In the genomic region with DNA sequence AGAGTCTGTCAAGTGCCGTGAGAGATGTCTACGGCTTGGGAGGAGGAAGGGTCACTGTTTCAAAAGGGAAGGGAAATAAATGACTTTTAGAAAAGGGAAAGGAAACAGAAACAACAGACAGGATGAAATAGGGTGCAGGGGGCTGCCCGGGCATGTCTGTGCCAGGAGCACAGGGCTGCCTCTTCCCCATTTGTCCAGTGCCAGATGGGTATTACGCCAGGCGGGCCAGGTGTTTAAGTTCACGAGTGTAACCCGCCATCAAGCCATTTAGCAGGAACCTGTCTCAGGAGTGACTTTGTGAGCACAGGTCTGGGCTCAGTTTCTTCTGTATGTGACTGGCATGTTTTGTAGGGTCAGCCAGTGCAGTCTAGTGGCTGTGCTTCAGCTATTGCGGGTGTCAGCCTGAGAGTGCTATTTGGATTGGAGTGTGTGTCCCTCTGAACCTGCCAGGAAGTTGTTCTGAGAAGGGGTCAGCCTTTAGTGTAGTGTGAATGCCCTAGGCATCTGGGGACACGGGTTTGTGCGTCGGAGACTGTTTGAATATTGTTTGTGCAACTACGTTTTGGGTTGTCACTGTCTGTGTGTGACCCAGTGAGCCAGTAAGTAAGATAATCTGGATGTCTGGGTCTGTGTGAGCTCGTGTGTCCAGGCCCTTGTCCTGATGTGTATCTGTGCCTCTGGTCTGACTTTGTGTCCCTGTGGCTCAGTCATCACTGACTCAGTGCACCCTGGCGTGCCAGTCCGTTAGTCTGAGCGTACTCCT, we compare ENCODE assay signal across 8 mouse cellular contexts. TPM values are rescaled to one million over a fixed set of nuclear protein-coding genes. Genes with fewer than 3 reads are reported as not detected.
DNase-seq lines count a peak whose midpoint lies in the region; ATAC-seq and TF ChIP-seq lines count a peak whose summit lies in the region.

No protein-coding gene starts in this region.

- H3K4me2 ChIP-seq in lung, embryonic 15.5 days = peak overlapping the region; percentile 99
- H3K4me2 ChIP-seq in hindbrain, embryonic 11.5 days (replicated peaks; ENCODE audit: low read depth, low read length) = peak overlapping the region; percentile 98
- H3K4me2 ChIP-seq in liver, postnatal 0 days (ENCODE audit: low read depth, low read length) = peak overlapping the region; percentile 100
- peak overlapping the region; percentile 100 for H3K4me2 ChIP-seq in stomach, postnatal 0 days (replicated peaks; ENCODE audit: low read depth)

- TF ChIP-seq CTCF in liver, postnatal 0 days (IDR thresholded peaks at IDR 0.05; ENCODE audit: low read depth) = no peak
- TF ChIP-seq CTCF in stomach, postnatal 0 days (IDR thresholded peaks at IDR 0.05; ENCODE audit: low read depth) = no peak

- H3K4me3 ChIP-seq in lung, embryonic 15.5 days = peak overlapping the region; percentile 64
- peak overlapping the region; percentile 73 for H3K4me3 ChIP-seq in hindbrain, embryonic 11.5 days (ENCODE audit: low read depth, low read length)
- H3K4me3 ChIP-seq in liver, postnatal 0 days (ENCODE audit: low read depth, low read length) = peak overlapping the region; percentile 81
- H3K4me3 ChIP-seq in stomach, postnatal 0 days (ENCODE audit: low read depth, low read length) = peak overlapping the region; percentile 72

- peaks cover 51% of the 10 kb centered on the region for H3K4me1 ChIP-seq in lung, embryonic 15.5 days
- H3K4me1 ChIP-seq in hindbrain, embryonic 11.5 days (replicated peaks; ENCODE audit: control insufficient read depth, insufficient read depth, low read length) = peaks cover 11% of the 10 kb centered on the region
- peaks cover 39% of the 10 kb centered on the region for H3K4me1 ChIP-seq in liver, postnatal 0 days (ENCODE audit: insufficient read depth)
- H3K4me1 ChIP-seq in stomach, postnatal 0 days (replicated peaks; ENCODE audit: control insufficient read depth, insufficient read depth) = peaks cover 12% of the 10 kb centered on the region

- WGBS in lung, embryonic 15.5 days = 23% methylated on average over 16 of the region's 16 CpGs
- WGBS in hindbrain, embryonic 11.5 days = 42% methylated on average over 16 of the region's 16 CpGs
- 27% methylated on average over 16 of the region's 16 CpGs for WGBS in liver, postnatal 0 days (ENCODE audit: insufficient replicate concordance)
- WGBS in stomach, postnatal 0 days = 28% methylated on average over 16 of the region's 16 CpGs

- no peak for DNase-seq in lung, postnatal 36 days
- peak; percentile 10 for DNase-seq in hindbrain, embryonic 11.5 days (ENCODE audit: low spot score)
- DNase-seq in liver, postnatal 0 days = peak; percentile 51
- DNase-seq in stomach, postnatal 0 days (ENCODE audit: low spot score) = no peak
- DNase-seq in right cerebral cortex, postnatal 14 days = no peak
- DNase-seq in gastrocnemius, adult 18-20 months (ENCODE audit: low spot score) = no peak

- H3K36me3 ChIP-seq in lung, embryonic 15.5 days = no peaks in the 10 kb centered on the region
- H3K36me3 ChIP-seq in hindbrain, embryonic 11.5 days (ENCODE audit: control insufficient read depth, insufficient read depth, low read length) = no peaks in the 10 kb centered on the region
- no peaks in the 10 kb centered on the region for H3K36me3 ChIP-seq in liver, postnatal 0 days (replicated peaks; ENCODE audit: insufficient read depth, low read length)
- no peaks in the 10 kb centered on the region for H3K36me3 ChIP-seq in stomach, postnatal 0 days (ENCODE audit: control insufficient read depth, insufficient read depth, low read length)

- no peak for TF ChIP-seq EP300 in liver, postnatal 0 days (IDR thresholded peaks at IDR 0.05; ENCODE audit: low read depth)
- no peak for TF ChIP-seq EP300 in stomach, postnatal 0 days (optimal IDR thresholded peaks at IDR 0.05)

- H3K27me3 ChIP-seq in lung, embryonic 15.5 days = peaks cover 12% of the 10 kb centered on the region
- no peaks in the 10 kb centered on the region for H3K27me3 ChIP-seq in hindbrain, embryonic 11.5 days (ENCODE audit: control insufficient read depth, insufficient read depth, low read length)
- peaks cover 2% of the 10 kb centered on the region; the same call in 1 of the 2 replicates for H3K27me3 ChIP-seq in liver, postnatal 0 days (ENCODE audit: insufficient read depth, low read length)
- H3K27me3 ChIP-seq in stomach, postnatal 0 days (ENCODE audit: control insufficient read depth, insufficient read depth, low read length) = no peaks in the 10 kb centered on the region

- no peaks in the 10 kb centered on the region for H3K9me3 ChIP-seq in lung, embryonic 15.5 days
- H3K9me3 ChIP-seq in hindbrain, embryonic 11.5 days (ENCODE audit: control insufficient read depth, low read length) = no peaks in the 10 kb centered on the region
- no peaks in the 10 kb centered on the region for H3K9me3 ChIP-seq in liver, postnatal 0 days (ENCODE audit: low read length)
- no peaks in the 10 kb centered on the region for H3K9me3 ChIP-seq in stomach, postnatal 0 days (ENCODE audit: control insufficient read depth, low read length)

- no peak for ATAC-seq in lung, embryonic 15.5 days (ENCODE audit: borderline replicate concordance, extremely low read depth, low FRiP score, low TSS enrichment)
- ATAC-seq in common myeloid progenitor, adult 5-6 weeks (replicated peaks; ENCODE audit: low read depth, poor library complexity, severe bottlenecking) = peak; percentile 9; the same call in 1 of the 2 replicates
- no peak for ATAC-seq in hindbrain, embryonic 11.5 days (ENCODE audit: low FRiP score)
- ATAC-seq in liver, postnatal 0 days = peak; percentile 1
- no peak for ATAC-seq in stomach, postnatal 0 days (ENCODE audit: low FRiP score, low TSS enrichment)

- peak overlapping the region; percentile 48 for H3K27ac ChIP-seq in lung, embryonic 15.5 days
- 0 out of 2 replicates have a peak overlapping the region, but pooled peaks have one; percentile 27 for H3K27ac ChIP-seq in hindbrain, embryonic 11.5 days (ENCODE audit: low read depth, low read length)
- H3K27ac ChIP-seq in liver, postnatal 0 days (ENCODE audit: low read depth) = peak overlapping the region; percentile 99
- H3K27ac ChIP-seq in stomach, postnatal 0 days (replicated peaks) = peak overlapping the region; percentile 88; the same call in 1 of the 2 replicates

- H3K9ac ChIP-seq in lung, embryonic 15.5 days = peak overlapping the region; percentile 51
- no peak overlapping the region; the same call in 1 of the 2 replicates for H3K9ac ChIP-seq in hindbrain, embryonic 11.5 days (ENCODE audit: low read depth, low read length)
- peak overlapping the region; percentile 95 for H3K9ac ChIP-seq in liver, postnatal 0 days (replicated peaks)
- peak overlapping the region; percentile 70; the same call in 1 of the 2 replicates for H3K9ac ChIP-seq in stomach, postnatal 0 days (ENCODE audit: low read length)

RNA-seq across cellular contexts. Expression of a gene that starts 0.5 kb away (rescaled TPM):
- 10.3 and 12.0 TPM in 2 replicates for polyA plus RNA-seq in lung, embryonic 15.5 days (2015; fragmentation: Nextera tagmentation; extraction: Ambion mirVana)
- 1.4 and 2.5 TPM in 2 replicates for total RNA-seq in common myeloid progenitor, adult 5-6 weeks (2017)
- 6.4 and 8.1 TPM in 2 replicates for polyA plus RNA-seq in hindbrain, embryonic 11.5 days (2014; fragmentation: Nextera tagmentation; extraction: Ambion mirVana)
- polyA plus RNA-seq in liver, postnatal 0 days (2015; fragmentation: Nextera tagmentation; extraction: Ambion mirVana) = 3.7 and 4.1 TPM in 2 replicates
- 3.7 and 5.0 TPM in 2 replicates for polyA plus RNA-seq in stomach, postnatal 0 days (2015; fragmentation: Nextera tagmentation; extraction: Ambion mirVana)
- total RNA-seq in gastrocnemius, adult 18-20 months (2021) = 1 to 10 TPM; 1.2 to 2.3 TPM

RNA-seq across cellular contexts. Expression of a gene that starts 22.1 kb away (rescaled TPM):
- polyA plus RNA-seq in lung, embryonic 15.5 days (2015; fragmentation: Nextera tagmentation; extraction: Ambion mirVana) = 22.4 and 23.0 TPM in 2 replicates
- total RNA-seq in common myeloid progenitor, adult 5-6 weeks (2017) = 53.6 and 123 TPM in 2 replicates
- polyA plus RNA-seq in hindbrain, embryonic 11.5 days (2014; fragmentation: Nextera tagmentation; extraction: Ambion mirVana) = 18.2 and 19.2 TPM in 2 replicates
- polyA plus RNA-seq in liver, postnatal 0 days (2015; fragmentation: Nextera tagmentation; extraction: Ambion mirVana) = 5.7 and 8.8 TPM in 2 replicates
- 11.5 and 13.0 TPM in 2 replicates for polyA plus RNA-seq in stomach, postnatal 0 days (2015; fragmentation: Nextera tagmentation; extraction: Ambion mirVana)
- 10 to 100 TPM; 35.7 to 38.9 TPM for total RNA-seq in gastrocnemius, adult 18-20 months (2021)

RNA-seq across cellular contexts. Expression of a gene that starts 35.3 kb away (rescaled TPM):
- polyA plus RNA-seq in lung, embryonic 15.5 days (2015; fragmentation: Nextera tagmentation; extraction: Ambion mirVana) = 14.7 and 16.4 TPM in 2 replicates
- 15.1 and 18.0 TPM in 2 replicates for total RNA-seq in common myeloid progenitor, adult 5-6 weeks (2017)
- polyA plus RNA-seq in hindbrain, embryonic 11.5 days (2014; fragmentation: Nextera tagmentation; extraction: Ambion mirVana) = 11.0 and 13.8 TPM in 2 replicates
- polyA plus RNA-seq in liver, postnatal 0 days (2015; fragmentation: Nextera tagmentation; extraction: Ambion mirVana) = 7.5 and 8.4 TPM in 2 replicates
- 28.0 and 29.1 TPM in 2 replicates for polyA plus RNA-seq in stomach, postnatal 0 days (2015; fragmentation: Nextera tagmentation; extraction: Ambion mirVana)
- total RNA-seq in gastrocnemius, adult 18-20 months (2021) = 10 to 100 TPM; 14.2 to 14.3 TPM

RNA-seq across cellular contexts. Expression of a gene that starts 49.4 kb away (rescaled TPM):
- 2.5 and 2.7 TPM in 2 replicates for polyA plus RNA-seq in lung, embryonic 15.5 days (2015; fragmentation: Nextera tagmentation; extraction: Ambion mirVana)
- total RNA-seq in common myeloid progenitor, adult 5-6 weeks (2017) = 0.55 TPM in 1 of 2 replicates, not detected in the other
- 0.46 and 1.3 TPM in 2 replicates for polyA plus RNA-seq in hindbrain, embryonic 11.5 days (2014; fragmentation: Nextera tagmentation; extraction: Ambion mirVana)
- 5.5 and 6.9 TPM in 2 replicates for polyA plus RNA-seq in liver, postnatal 0 days (2015; fragmentation: Nextera tagmentation; extraction: Ambion mirVana)
- polyA plus RNA-seq in stomach, postnatal 0 days (2015; fragmentation: Nextera tagmentation; extraction: Ambion mirVana) = 1.9 and 2.0 TPM in 2 replicates
- 1 to 10 TPM; 1.5 to 2.3 TPM for total RNA-seq in gastrocnemius, adult 18-20 months (2021)

Comparison
In these comparisons a context has a peak if more than half of its experiments do, and no peak if none do; other contexts are left out.
1. ATAC-seq: peak in common myeloid progenitor, adult 5-6 weeks (single experiment) and liver, postnatal 0 days (single experiment); none in lung, embryonic 15.5 days (single experiment), hindbrain, embryonic 11.5 days (single experiment) and stomach, postnatal 0 days (single experiment).
2. H3K27ac ChIP-seq: peak in every context shown above with its lines; median percentile 99 in liver, postnatal 0 days; 88 in stomach, postnatal 0 days; 48 in lung, embryonic 15.5 days; 27 in hindbrain, embryonic 11.5 days.
3. DNase-seq: peak in hindbrain, embryonic 11.5 days (single experiment) and liver, postnatal 0 days (single experiment); none in lung, postnatal 36 days (single experiment), stomach, postnatal 0 days (single experiment), right cerebral cortex, postnatal 14 days (single experiment) and gastrocnemius, adult 18-20 months (single experiment).
4. Peak in every context shown above with its lines, with median percentiles within 50 percentile points of each other: H3K4me2 ChIP-seq and H3K4me3 ChIP-seq.